Mouse (Mus musculus) neural tube, embryonic 11.5 days (tissue): ENCODE measurements around the gene Nup62. TPM values are rescaled to one million over a fixed set of nuclear protein-coding genes. Genes with fewer than 3 reads are reported as not detected.

ENCODE experiments used
- ATAC-seq: fragments of 200-750 bp; cut with Nextera tagmentation; 2 replicates; pipeline ENCODE4 v1.8.0; 2017; ENCODE audit warnings: moderate number of reproducible peaks, mild to moderate bottlenecking, moderate TSS enrichment, moderate library complexity; ENCODE audit not compliant: insufficient read depth, low FRiP score, low TSS enrichment
- DNase-seq: peaks from one replicate; pipeline ENCODE4 v3.0.0-alpha.2; 2015; ENCODE audit warnings: low spot score
- H3K27ac ChIP-seq: fragments of 300-500 bp; sonication (generic); 2 replicates; pipeline ENCODE4 v1.5.1; 2014; ENCODE audit warnings: low read depth, mild to moderate bottlenecking, low read length
- H3K27me3 ChIP-seq: fragments of 300-500 bp; sonication (generic); 2 replicates; pipeline ENCODE4 v1.6.1; 2014; ENCODE audit warnings: mild to moderate bottlenecking, low read length, mixed read lengths; ENCODE audit not compliant: control insufficient read depth, insufficient read depth
- H3K36me3 ChIP-seq: fragments of 300-500 bp; sonication (generic); 2 replicates; pipeline ENCODE4 v1.6.1; 2014; ENCODE audit warnings: mild to moderate bottlenecking, low read length, moderate library complexity, mixed read lengths; ENCODE audit not compliant: control insufficient read depth, insufficient read depth
- H3K4me1 ChIP-seq: fragments of 300-500 bp; sonication (generic); 2 replicates; pipeline ENCODE4 v1.6.1; 2014; ENCODE audit warnings: low read length, mixed read lengths; ENCODE audit not compliant: control insufficient read depth, insufficient read depth
- H3K4me2 ChIP-seq: fragments of 300-500 bp; sonication (generic); 2 replicates; pipeline ENCODE4 v1.6.1; 2014; ENCODE audit warnings: low read depth, mild to moderate bottlenecking, moderate library complexity
- H3K4me3 ChIP-seq: fragments of 300-500 bp; sonication (generic); 2 replicates; pipeline ENCODE4 v1.5.1; 2014; ENCODE audit warnings: low read depth, low read length
- H3K9ac ChIP-seq: fragments of 300-500 bp; sonication (generic); 2 replicates; pipeline ENCODE4 v1.6.1; 2014; ENCODE audit warnings: mild to moderate bottlenecking, low read length
- H3K9me3 ChIP-seq: fragments of 300-500 bp; sonication (generic); 2 replicates; pipeline ENCODE4 v1.6.1; 2016; ENCODE audit warnings: low read length; ENCODE audit not compliant: control insufficient read depth
- WGBS: fragments of 180-500 bp; shearing (Covaris S2); extraction: QIAGEN DNeasy Blood & Tissue Kit; methylation state at CpG from one replicate; pipeline ENCODE4 v1.1.7; 2014; 5-methylcytosine and 5-hydroxymethylcytosine counted together
- polyA plus RNA-seq: library from polyadenylated mRNA; unstranded; fragments of >200 nt; fragmentation: Nextera tagmentation; extraction: Ambion mirVana; gene quantifications from 2 replicates; pipeline ENCODE4 v1.2.1, GENCODE M21; 2014

Nup62 gene
- polyA plus RNA-seq, 1 experiment from 2014 or later, result 68.3 TPM

- no peak for DNase-seq
- no peaks in the 10 kb centered on the region for H3K27me3 ChIP-seq
- H3K4me2 ChIP-seq, result peak overlapping the region; percentile 61
- H3K27ac ChIP-seq, result peak overlapping the region; percentile 95; the same call in 1 of the 2 replicates
- peak overlapping the region; percentile 85 for H3K4me3 ChIP-seq
- peak; percentile 6; the same call in 1 of the 2 replicates for ATAC-seq
- H3K9me3 ChIP-seq, result no peaks in the 10 kb centered on the region
- peak overlapping the region; percentile 52 for H3K9ac ChIP-seq
- WGBS, result 27% methylated on average over 14 of the region's 14 CpGs
- H3K36me3 ChIP-seq, result 0 out of 2 replicates have a peak, but pooled peaks cover 3% of the 10 kb centered on the region
- H3K4me1 ChIP-seq, result peaks cover 22% of the 10 kb centered on the region
These were observed 835 bp upstream of the Nup62 start for GRCm38 (mm10) chr7:44814952-44815553.

- no peaks in the 10 kb centered on the region for H3K9me3 ChIP-seq
- H3K4me2 ChIP-seq, result peak within 1 kb of the TSS; percentile 89
- DNase-seq, result peak; percentile 77
- no peaks in the 10 kb centered on the region for H3K27me3 ChIP-seq
- WGBS, result under 1% methylated on average over 48 of the region's 57 CpGs
- peak within 1 kb of the TSS; percentile 85 for H3K4me3 ChIP-seq
- 0 out of 2 replicates have a peak, but pooled peaks cover 3% of the 10 kb centered on the region for H3K36me3 ChIP-seq
- ATAC-seq, result peak; percentile 42
- peak within 1 kb of the TSS; percentile 95 for H3K27ac ChIP-seq
- peaks cover 22% of the 10 kb centered on the region for H3K4me1 ChIP-seq
- peak within 1 kb of the TSS; percentile 96 for H3K9ac ChIP-seq
These were observed 658 bp downstream of the Nup62 start, which contains the start of gene Atf5 for GRCm38 (mm10) chr7:44816470-44817021. Gene Atf5, minus strand, starts transcription at chr7:44816658.

GRCm38 (mm10) chr7:44817441-44817840 is 1.6 kb downstream of the Nup62 start:
- Histone ChIP-seq H3K4me1 (peaks cover 22% of the 10 kb centered on the region), H3K27me3 (no peaks in the 10 kb centered on the region), H3K4me3 (peak overlapping the region; percentile 85), H3K4me2 (peak overlapping the region; percentile 89), H3K36me3 (no peaks in the 10 kb centered on the region), H3K9me3 (no peaks in the 10 kb centered on the region), H3K9ac (peak overlapping the region; percentile 96), H3K27ac (no peak overlapping the region)
- ATAC-seq (no peak), DNase-seq (no peak)
- WGBS, result 31% methylated on average over 3 of the region's 3 CpGs

GRCm38 (mm10) chr7:44818164-44818563 is 2.3 kb downstream of the Nup62 start:
- H3K9me3 ChIP-seq, result no peaks in the 10 kb centered on the region
- ATAC-seq (no peak), DNase-seq (no peak)
- WGBS, result 59% methylated on average over 2 of the region's 2 CpGs
- peaks cover 22% of the 10 kb centered on the region for H3K4me1 ChIP-seq
- peak overlapping the region; percentile 89 for H3K4me2 ChIP-seq
- no peaks in the 10 kb centered on the region for H3K27me3 ChIP-seq
- H3K36me3 ChIP-seq, result no peaks in the 10 kb centered on the region
- H3K4me3 ChIP-seq, result peak overlapping the region; percentile 85
- no peak overlapping the region for H3K27ac ChIP-seq
- no peak overlapping the region for H3K9ac ChIP-seq

- Histone ChIP-seq H3K36me3 (no peaks in the 10 kb centered on the region), H3K9ac (peak overlapping the region; percentile 30; the same call in 1 of the 2 replicates), H3K27me3 (no peaks in the 10 kb centered on the region), H3K4me3 (0 out of 2 replicates have a peak overlapping the region, but pooled peaks have one; percentile 4), H3K4me2 (peak overlapping the region; percentile 89), H3K9me3 (no peaks in the 10 kb centered on the region), H3K4me1 (peaks cover 23% of the 10 kb centered on the region), H3K27ac (no peak overlapping the region)
- no peak for ATAC-seq
- WGBS, result 52% methylated on average over 6 of the region's 6 CpGs
- DNase-seq, result no peak
These were observed 2.9 kb downstream of the Nup62 start for GRCm38 (mm10) chr7:44818751-44819235.

- WGBS, result 100% methylated on average over 2 of the region's 2 CpGs
- no peak for ATAC-seq
These were observed 3.5 kb downstream of the Nup62 start for GRCm38 (mm10) chr7:44819391-44819790.

GRCm38 (mm10) chr7:44819863-44820262 is 4.0 kb downstream of the Nup62 start:
- Histone ChIP-seq H3K9ac (no peak overlapping the region), H3K36me3 (no peaks in the 10 kb centered on the region), H3K27me3 (no peaks in the 10 kb centered on the region), H3K4me3 (no peak overlapping the region), H3K27ac (no peak overlapping the region), H3K4me2 (no peak overlapping the region), H3K4me1 (peaks cover 23% of the 10 kb centered on the region), H3K9me3 (no peaks in the 10 kb centered on the region)
- no peak for ATAC-seq
- no peak for DNase-seq
- 74% methylated on average over 5 of the region's 5 CpGs for WGBS

More at GRCm38 (mm10) chr7:44819391-44819790, 3.5 kb downstream of the Nup62 start:
- Histone ChIP-seq H3K4me3 (no peak overlapping the region), H3K27ac (no peak overlapping the region), H3K4me1 (peaks cover 25% of the 10 kb centered on the region), H3K9me3 (no peaks in the 10 kb centered on the region), H3K4me2 (peak overlapping the region; percentile 89; the same call in 1 of the 2 replicates), H3K27me3 (no peaks in the 10 kb centered on the region), H3K9ac (no peak overlapping the region), H3K36me3 (no peaks in the 10 kb centered on the region)
- no peak for DNase-seq

GRCm38 (mm10) chr7:44820525-44820924 is 4.6 kb downstream of the Nup62 start:
- no peak overlapping the region for H3K27ac ChIP-seq
- ATAC-seq (no peak), DNase-seq (no peak)
- H3K27me3 ChIP-seq, result no peaks in the 10 kb centered on the region
- no peaks in the 10 kb centered on the region; the same call in 1 of the 2 replicates for H3K36me3 ChIP-seq
- H3K4me3 ChIP-seq, result no peak overlapping the region
- H3K9ac ChIP-seq, result no peak overlapping the region
- WGBS, result 95% methylated on average over 3 of the region's 3 CpGs
- H3K4me1 ChIP-seq, result peaks cover 20% of the 10 kb centered on the region
- no peak overlapping the region for H3K4me2 ChIP-seq
- no peaks in the 10 kb centered on the region for H3K9me3 ChIP-seq
